In the genomic region with DNA sequence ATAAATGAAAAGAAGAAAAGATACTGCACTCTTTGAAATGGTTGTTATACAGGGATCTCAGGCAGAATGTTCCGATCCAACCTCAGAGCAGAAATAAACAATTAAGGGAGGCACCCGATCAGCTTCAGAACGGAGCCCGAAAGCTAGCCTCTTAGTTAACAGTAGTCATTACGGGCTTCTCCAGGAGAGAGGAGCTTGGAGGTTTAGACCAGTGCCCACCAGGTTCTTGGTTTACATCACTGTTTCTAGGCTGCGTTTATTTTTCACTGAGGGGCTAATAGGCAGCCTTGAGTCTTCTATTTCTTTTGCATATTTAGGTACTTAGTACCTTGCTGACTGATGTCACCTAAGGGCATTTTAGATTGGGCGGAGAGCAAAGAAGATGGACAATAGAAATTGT, we compare ENCODE assay signal across 11 mouse cellular contexts. TPM values are rescaled to one million over a fixed set of nuclear protein-coding genes. Genes with fewer than 3 reads are reported as not detected.
DNase-seq lines count a peak whose midpoint lies in the region; ATAC-seq and TF ChIP-seq lines count a peak whose summit lies in the region.
"Had no signal": no experiment of that assay in that cellular context is flagged by ENCODE, and none has a peak within 500 bp of the region (broad histone marks: within the 10 kb centered on the region; RNA-seq: fewer than 3 reads in every experiment).

No protein-coding gene starts in this region.

- no peak overlapping the region; the same call in 1 of the 2 replicates for H3K9ac ChIP-seq in heart, embryonic 14.5 days (ENCODE audit: low read length)
- H3K9ac ChIP-seq in heart, adult 2 months (ENCODE audit: low read depth, low read length), result no peak overlapping the region
- no peak overlapping the region for H3K9ac ChIP-seq in embryonic facial prominence, embryonic 13.5 days
- H3K9ac ChIP-seq in hindbrain, embryonic 15.5 days, result peak overlapping the region; percentile 36
- H3K9ac ChIP-seq in midbrain, embryonic 15.5 days, result peak overlapping the region; percentile 41
- H3K9ac ChIP-seq: liver, embryonic 15.5 days had no signal

- H3K4me2 ChIP-seq in heart, embryonic 14.5 days (ENCODE audit: low read length), result peak overlapping the region; percentile 74
- peak overlapping the region; percentile 93 for H3K4me2 ChIP-seq in embryonic facial prominence, embryonic 13.5 days
- H3K4me2 ChIP-seq in hindbrain, embryonic 15.5 days, result peak overlapping the region; percentile 76
- peak overlapping the region; percentile 71 for H3K4me2 ChIP-seq in midbrain, embryonic 15.5 days

- intact Hi-C loops in heart, adult 2 months (cut with DNase I), result no loop called here

- no peaks in the 10 kb centered on the region for H3K9me3 ChIP-seq in heart, embryonic 14.5 days (ENCODE audit: control insufficient read depth, low read length)
- no peaks in the 10 kb centered on the region for H3K9me3 ChIP-seq in embryonic facial prominence, embryonic 13.5 days
- H3K9me3 ChIP-seq in hindbrain, embryonic 15.5 days, result no peaks in the 10 kb centered on the region
- H3K9me3 ChIP-seq in midbrain, embryonic 15.5 days, result no peaks in the 10 kb centered on the region
- H3K9me3 ChIP-seq: liver, embryonic 15.5 days had no signal

- TF ChIP-seq POLR2A in heart, adult 2 months (IDR thresholded peaks at IDR 0.05; ENCODE audit: insufficient read depth, low read depth, low read length), result no peak

- H3K27ac ChIP-seq in heart, embryonic 14.5 days (replicated peaks in 1 of 2; ENCODE audit: control insufficient read depth in 1 of 2, insufficient read depth in 1 of 2, low read depth in 2 of 2, low read length in 2 of 2), result no peak overlapping the region
- H3K27ac ChIP-seq in heart, adult 2 months, result no peak overlapping the region
- no peak overlapping the region for H3K27ac ChIP-seq in embryonic facial prominence, embryonic 13.5 days
- H3K27ac ChIP-seq in hindbrain, embryonic 15.5 days (replicated peaks), result peak overlapping the region; percentile 87
- peak overlapping the region; percentile 88 for H3K27ac ChIP-seq in midbrain, embryonic 15.5 days
- H3K27ac ChIP-seq: liver, embryonic 15.5 days had no signal

- TF ChIP-seq EP300 in heart, adult 2 months (IDR thresholded peaks at IDR 0.05; ENCODE audit: insufficient read depth, low read depth, low read length), result no peak

- 83% methylated on average over 7 of the region's 7 CpGs for WGBS in heart, embryonic 14.5 days
- 84% methylated on average over 7 of the region's 7 CpGs for WGBS in heart, adult 2 months
- 48% methylated on average over 7 of the region's 7 CpGs for WGBS in embryonic facial prominence, embryonic 13.5 days
- 33% methylated on average over 7 of the region's 7 CpGs for whole genome bisulfite sequencing in hindbrain, embryonic 15.5 days
- 35% methylated on average over 7 of the region's 7 CpGs for WGBS in midbrain, embryonic 15.5 days

- H3K36me3 ChIP-seq in heart, embryonic 14.5 days (ENCODE audit: control insufficient read depth, insufficient read depth, low read length), result no peaks in the 10 kb centered on the region
- H3K36me3 ChIP-seq in heart, adult 2 months (ENCODE audit: control insufficient read depth, insufficient read depth, low read length), result no peaks in the 10 kb centered on the region
- no peaks in the 10 kb centered on the region for H3K36me3 ChIP-seq in embryonic facial prominence, embryonic 13.5 days
- no peaks in the 10 kb centered on the region for H3K36me3 ChIP-seq in hindbrain, embryonic 15.5 days
- H3K36me3 ChIP-seq in midbrain, embryonic 15.5 days (replicated peaks), result no peaks in the 10 kb centered on the region
- H3K36me3 ChIP-seq: liver, embryonic 15.5 days had no signal

- ATAC-seq in heart, embryonic 14.5 days (ENCODE audit: insufficient number of reproducible peaks, insufficient read depth, low FRiP score, low read depth), result no peak
- no peak for ATAC-seq in embryonic facial prominence, embryonic 13.5 days (ENCODE audit: insufficient number of reproducible peaks, insufficient read depth, low FRiP score, low TSS enrichment, low read depth)
- ATAC-seq in hindbrain, embryonic 15.5 days (ENCODE audit: low FRiP score, low read depth), result no peak
- peak; percentile 47 for ATAC-seq in midbrain, embryonic 15.5 days (replicated peaks)

- no peaks in the 10 kb centered on the region for H3K27me3 ChIP-seq in heart, embryonic 14.5 days (ENCODE audit: control insufficient read depth, insufficient read depth, low read length)
- H3K27me3 ChIP-seq in heart, adult 2 months (ENCODE audit: control insufficient read depth, insufficient read depth, low read length), result peaks cover 3% of the 10 kb centered on the region
- peaks cover 6% of the 10 kb centered on the region for H3K27me3 ChIP-seq in embryonic facial prominence, embryonic 13.5 days
- no peaks in the 10 kb centered on the region for H3K27me3 ChIP-seq in hindbrain, embryonic 15.5 days
- H3K27me3 ChIP-seq in midbrain, embryonic 15.5 days (replicated peaks), result no peaks in the 10 kb centered on the region

- DNase-seq in heart, adult 2 months, result no peak
- no peak for DNase-seq in spleen, postnatal 36 days (ENCODE audit: low spot score in 2 of 2)
- no peak for DNase-seq in frontal cortex, adult 2 months (ENCODE audit: extremely low spot score in 1 of 2, low spot score in 1 of 2)
- no peak for DNase-seq in thymus, postnatal 36 days
- DNase-seq: kidney, adult 11 months; thymus, adult 18-20 months had no signal

- H3K79me2 ChIP-seq in heart, adult 2 months (replicated peaks; ENCODE audit: control insufficient read depth, insufficient read depth, low read length), result no peaks in the 10 kb centered on the region

- peak overlapping the region in 1 of 2 experiments; percentile 42; a peak in 2 of 4 replicates for H3K4me3 ChIP-seq in heart, embryonic 14.5 days (ENCODE audit: control insufficient read depth in 1 of 2, insufficient read depth in 1 of 2, low read depth in 1 of 2, low read length in 2 of 2)
- H3K4me3 ChIP-seq in heart, adult 2 months, result no peak overlapping the region
- peak overlapping the region; percentile 52 for H3K4me3 ChIP-seq in embryonic facial prominence, embryonic 13.5 days
- H3K4me3 ChIP-seq in hindbrain, embryonic 15.5 days, result peak overlapping the region; percentile 43
- peak overlapping the region; percentile 42 for H3K4me3 ChIP-seq in midbrain, embryonic 15.5 days
- H3K4me3 ChIP-seq: liver, embryonic 15.5 days had no signal

- TF ChIP-seq CTCF in heart, adult 2 months (IDR thresholded peaks at IDR 0.05), result no peak

- H3K4me1 ChIP-seq in heart, embryonic 14.5 days (ENCODE audit: control insufficient read depth in 2 of 2, insufficient read depth in 2 of 2, low read length in 2 of 2), result peaks cover 0 to 6% of the 10 kb centered on the region in 2 experiments; a peak in 1 of 4 replicates
- 0 out of 2 replicates have a peak, but pooled peaks cover 1% of the 10 kb centered on the region for H3K4me1 ChIP-seq in heart, adult 2 months (ENCODE audit: control insufficient read depth, insufficient read depth, low read length)
- peaks cover 5% of the 10 kb centered on the region; the same call in 1 of the 2 replicates for H3K4me1 ChIP-seq in embryonic facial prominence, embryonic 13.5 days
- H3K4me1 ChIP-seq in hindbrain, embryonic 15.5 days (replicated peaks), result peaks cover 20% of the 10 kb centered on the region
- peaks cover 23% of the 10 kb centered on the region for H3K4me1 ChIP-seq in midbrain, embryonic 15.5 days

RNA-seq across cellular contexts. Expression of a gene that starts 0.5 kb away (rescaled TPM):
- 0.28 TPM in 1 of 2 replicates, not detected in the other for polyA plus RNA-seq in heart, embryonic 14.5 days (2014; fragmentation: Nextera tagmentation; extraction: Ambion mirVana)
- not detected for total RNA-seq in heart, adult 2 months (2021)
- 0.08 and 0.38 TPM in 2 replicates for polyA plus RNA-seq in heart, adult 2 months (2012; rRNA removed)
- 0.21 TPM in 1 of 2 replicates, not detected in the other for polyA plus RNA-seq in embryonic facial prominence, embryonic 13.5 days (2015; fragmentation: Nextera tagmentation; extraction: Ambion mirVana)
- polyA plus RNA-seq in hindbrain, embryonic 15.5 days (2015; fragmentation: Nextera tagmentation; extraction: Ambion mirVana), result 0.32 and 0.46 TPM in 2 replicates
- polyA plus RNA-seq in midbrain, embryonic 15.5 days (2015; fragmentation: Nextera tagmentation; extraction: Ambion mirVana), result 0.34 and 0.58 TPM in 2 replicates
- 1.0 and 1.1 TPM in 2 replicates for polyA plus RNA-seq in frontal cortex, adult 2 months (2012; rRNA removed)
- polyA plus RNA-seq: liver, embryonic 15.5 days had no signal

Comparison
In these comparisons a context has a peak if more than half of its experiments do, and no peak if none do; other contexts are left out.
1. H3K27ac ChIP-seq: peak in hindbrain, embryonic 15.5 days (single experiment) and midbrain, embryonic 15.5 days (single experiment); none in heart, embryonic 14.5 days (0 of 2), heart, adult 2 months (single experiment) and embryonic facial prominence, embryonic 13.5 days (single experiment).
2. H3K9ac ChIP-seq: peak in hindbrain, embryonic 15.5 days (single experiment) and midbrain, embryonic 15.5 days (single experiment); none in heart, embryonic 14.5 days (single experiment), heart, adult 2 months (single experiment) and embryonic facial prominence, embryonic 13.5 days (single experiment).
3. Peak in every context shown above with its lines, with median percentiles within 50 percentile points of each other: H3K4me2 ChIP-seq.